Mouse (Mus musculus) heart, embryonic 15.5 days (tissue): ENCODE data around the gene Stk32b. TPM values are rescaled to one million over a fixed set of nuclear protein-coding genes. Genes with fewer than 3 reads are reported as not detected.

ENCODE experiments used
- ATAC-seq: fragments of 200-750 bp; cut with Nextera tagmentation; replicated peaks from 2 replicates; pipeline ENCODE4 v1.8.0; 2017; ENCODE audit warnings: low read depth, moderate TSS enrichment; ENCODE audit not compliant: insufficient number of reproducible peaks, insufficient read depth, low FRiP score
- H3K27ac ChIP-seq: fragments of 300-500 bp; sonication (generic); 2 replicates; pipeline ENCODE4 v1.5.1; 2015; ENCODE audit warnings: mild to moderate bottlenecking, inconsistent platforms
- H3K27me3 ChIP-seq: fragments of 300-500 bp; sonication (generic); 2 replicates; pipeline ENCODE4 v1.6.1; 2015; ENCODE audit warnings: inconsistent platforms
- H3K36me3 ChIP-seq: fragments of 300-500 bp; sonication (generic); 2 replicates; pipeline ENCODE4 v1.6.1; 2015; ENCODE audit warnings: mild to moderate bottlenecking, inconsistent platforms
- H3K4me1 ChIP-seq: fragments of 300-500 bp; sonication (generic); replicated peaks from 2 replicates; pipeline ENCODE4 v1.6.1; 2015; ENCODE audit warnings: inconsistent platforms
- H3K4me2 ChIP-seq: fragments of 300-500 bp; sonication (generic); 2 replicates; pipeline ENCODE4 v1.6.1; 2015; ENCODE audit warnings: inconsistent platforms, mild to moderate bottlenecking, moderate library complexity
- H3K4me3 ChIP-seq: fragments of 300-500 bp; sonication (generic); 2 replicates; pipeline ENCODE4 v1.5.1; 2015; ENCODE audit warnings: mild to moderate bottlenecking, inconsistent platforms
- H3K9ac ChIP-seq: fragments of 300-500 bp; sonication (generic); 2 replicates; pipeline ENCODE4 v1.6.1; 2015; ENCODE audit warnings: mild to moderate bottlenecking, inconsistent platforms
- H3K9me3 ChIP-seq: fragments of 300-500 bp; sonication (generic); replicated peaks from 2 replicates; pipeline ENCODE4 v1.6.1; 2016; ENCODE audit warnings: inconsistent platforms
- WGBS: fragments of 180-500 bp; shearing (Covaris S2); methylation state at CpG from one replicate; pipeline ENCODE4 v1.1.7; 2015; ENCODE audit warnings: mixed read lengths; 5-methylcytosine and 5-hydroxymethylcytosine counted together
- polyA plus RNA-seq: library from polyadenylated mRNA; unstranded; fragments of >200 nt; fragmentation: Nextera tagmentation; extraction: Ambion mirVana; gene quantifications from 2 replicates; pipeline ENCODE4 v1.2.1, GENCODE M21; 2015

The Stk32b gene
- polyA plus RNA-seq, 1 experiment from 2014 or later, result 0.79 TPM

DNA sequence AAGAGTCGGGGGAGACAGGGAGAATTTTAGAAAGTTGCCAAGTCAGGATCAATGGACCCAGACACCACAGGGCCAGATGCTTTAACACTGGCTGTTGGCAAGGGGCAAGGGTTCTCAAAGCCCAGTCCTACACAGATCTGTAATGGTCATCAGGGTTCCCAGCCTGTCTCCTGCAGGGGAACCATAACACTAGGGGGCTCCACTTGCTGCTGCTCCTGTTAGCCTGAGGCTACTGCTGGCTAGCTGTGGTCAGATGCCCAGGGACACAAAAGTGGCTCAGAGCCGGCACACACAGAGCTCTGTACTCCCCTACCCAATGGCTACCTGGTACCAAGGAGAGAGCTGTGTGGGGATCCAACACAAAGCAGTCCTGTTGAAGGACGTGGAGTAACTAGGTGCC lies 281.6 kb downstream of the Stk32b start:
- Histone ChIP-seq H3K9ac (no peak overlapping the region), H3K27ac (no peak overlapping the region), H3K4me1 (no peaks in the 10 kb centered on the region), H3K4me2 (no peak overlapping the region), H3K27me3 (no peaks in the 10 kb centered on the region), H3K9me3 (no peaks in the 10 kb centered on the region), H3K36me3 (no peaks in the 10 kb centered on the region), H3K4me3 (no peak overlapping the region)
- 70% methylated on average over 3 of the region's 3 CpGs for WGBS
- no peak for ATAC-seq

DNA sequence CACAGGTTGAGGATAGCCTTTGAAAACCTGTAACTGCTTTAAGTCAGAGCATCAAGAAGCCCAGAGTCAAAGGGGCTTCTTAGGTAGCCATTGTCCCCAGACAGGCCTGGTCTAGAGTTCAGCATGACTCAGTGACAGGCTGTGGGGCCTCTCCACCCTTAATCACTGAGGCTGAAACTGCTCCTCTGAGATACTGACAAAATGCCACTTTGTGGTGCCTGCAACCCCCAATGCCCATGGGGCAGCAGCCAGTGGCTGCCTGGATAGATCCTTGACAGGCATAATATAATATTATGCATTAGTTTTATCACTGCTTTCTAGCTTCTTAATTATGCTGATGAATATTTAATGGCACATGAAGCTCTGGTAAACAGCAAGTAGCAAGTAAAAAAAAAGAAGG lies 289.8 kb downstream of the Stk32b start:
- Histone ChIP-seq H3K9me3 (no peaks in the 10 kb centered on the region), H3K27me3 (no peaks in the 10 kb centered on the region), H3K4me2 (no peak overlapping the region), H3K27ac (no peak overlapping the region), H3K4me1 (no peaks in the 10 kb centered on the region), H3K9ac (no peak overlapping the region), H3K36me3 (no peaks in the 10 kb centered on the region), H3K4me3 (no peak overlapping the region)
- no peak for ATAC-seq

DNA sequence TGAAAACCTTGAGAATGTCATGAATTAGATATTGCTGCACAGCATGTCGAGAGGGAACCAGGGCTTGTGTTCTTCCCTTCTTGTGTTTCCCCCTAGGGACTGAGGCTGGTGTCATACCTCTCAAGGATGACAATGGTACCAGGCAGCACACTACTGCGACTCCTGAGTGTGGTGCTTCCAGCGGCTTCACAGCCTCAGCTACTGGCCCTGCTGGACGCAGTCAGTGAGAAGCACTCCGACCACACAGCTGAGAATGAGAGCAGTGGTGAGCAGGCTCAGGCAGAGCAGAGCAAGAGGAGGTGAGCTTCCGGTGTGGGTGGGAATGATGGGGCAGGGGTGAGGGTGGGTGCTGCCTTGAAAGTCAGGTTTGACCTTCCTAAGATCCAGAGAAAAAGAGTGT lies 297.9 kb downstream of the Stk32b start:
- whole genome bisulfite sequencing, result 83% methylated on average over 6 of the region's 6 CpGs
- Histone ChIP-seq H3K9me3 (no peaks in the 10 kb centered on the region), H3K36me3 (no peaks in the 10 kb centered on the region), H3K4me3 (no peak overlapping the region), H3K27ac (no peak overlapping the region), H3K9ac (no peak overlapping the region), H3K4me2 (no peak overlapping the region), H3K27me3 (no peaks in the 10 kb centered on the region), H3K4me1 (no peaks in the 10 kb centered on the region)
- no peak for ATAC-seq

Other genes starting within 250 kb of the Stk32b start
- 16.3 and 35.7 TPM in 2 replicates for gene Cytl1, start 18.3 kb upstream of the Stk32b start, polyA plus RNA-seq
- gene Msx1, start 107.4 kb upstream of the Stk32b start, polyA plus RNA-seq, result 8.6 and 8.9 TPM in 2 replicates